Mouse (Mus musculus): ENCODE data around the gene Hes5.

Hes5 gene

GRCm38 (mm10) chr4:154963901-154964580 is 3.3 kb downstream of the Hes5 start, which contains the start of gene Pank4:
TSS of gene Pank4 (plus strand) at chr4:154964123.
- peak; percentile 84 for ATAC-seq (ENCODE audit: insufficient number of reproducible peaks, low FRiP score, low TSS enrichment)

GRCm38 (mm10) chr4:154964581-154965235 is 4.0 kb downstream of the Hes5 start:
- ATAC-seq (ENCODE audit: insufficient number of reproducible peaks, low FRiP score, low TSS enrichment): no peak; the same call in 1 of the 2 replicates

- no peak for ATAC-seq (ENCODE audit: insufficient number of reproducible peaks, low FRiP score, low TSS enrichment)
Observed at GRCm38 (mm10) chr4:154965856-154966255, 5.1 kb downstream of the Hes5 start.

DNA sequence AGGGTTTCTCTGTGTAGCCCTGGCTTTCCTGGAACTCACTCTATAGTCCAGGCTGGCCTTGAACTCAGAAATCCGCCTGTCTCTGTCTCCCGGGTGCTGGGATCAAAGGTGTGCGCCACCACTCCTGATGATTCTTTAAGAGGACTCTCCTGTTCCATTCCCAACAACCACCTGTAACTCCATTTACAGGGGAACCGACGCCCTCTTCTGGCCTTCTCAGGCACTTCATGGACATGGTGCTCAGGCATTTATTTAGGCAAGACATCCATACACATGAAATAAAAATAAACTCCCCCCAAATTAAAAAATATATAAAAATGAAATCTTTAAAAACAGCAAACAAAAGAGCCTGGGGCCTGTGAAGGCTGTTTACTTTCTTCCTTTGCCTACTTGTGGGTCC is 6.5 kb downstream of the Hes5 start:
- ATAC-seq (ENCODE audit: insufficient number of reproducible peaks, low FRiP score, low TSS enrichment): no peak

DNA sequence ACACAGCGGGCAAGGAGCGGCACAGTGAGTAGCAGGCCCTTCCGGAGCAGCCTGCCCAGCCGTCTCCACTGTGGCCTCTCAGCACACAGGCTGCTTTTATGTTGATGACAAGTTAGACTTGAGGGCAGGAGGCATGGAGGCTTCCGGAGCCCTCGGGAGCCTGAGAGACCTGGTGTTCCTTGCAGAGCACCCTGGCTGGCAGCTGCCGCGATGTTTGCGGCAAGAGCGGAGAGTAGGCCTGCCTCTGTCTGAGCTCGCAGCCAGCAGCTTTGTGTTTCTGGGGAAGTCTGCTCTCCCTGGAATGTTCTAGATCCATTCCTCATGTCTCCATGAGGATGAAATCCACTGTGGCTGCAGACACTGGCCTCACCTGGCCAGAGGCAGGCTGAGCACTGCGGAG is 11.8 kb downstream of the Hes5 start:
- ATAC-seq (ENCODE audit: insufficient number of reproducible peaks, low FRiP score, low TSS enrichment): no peak

DNA sequence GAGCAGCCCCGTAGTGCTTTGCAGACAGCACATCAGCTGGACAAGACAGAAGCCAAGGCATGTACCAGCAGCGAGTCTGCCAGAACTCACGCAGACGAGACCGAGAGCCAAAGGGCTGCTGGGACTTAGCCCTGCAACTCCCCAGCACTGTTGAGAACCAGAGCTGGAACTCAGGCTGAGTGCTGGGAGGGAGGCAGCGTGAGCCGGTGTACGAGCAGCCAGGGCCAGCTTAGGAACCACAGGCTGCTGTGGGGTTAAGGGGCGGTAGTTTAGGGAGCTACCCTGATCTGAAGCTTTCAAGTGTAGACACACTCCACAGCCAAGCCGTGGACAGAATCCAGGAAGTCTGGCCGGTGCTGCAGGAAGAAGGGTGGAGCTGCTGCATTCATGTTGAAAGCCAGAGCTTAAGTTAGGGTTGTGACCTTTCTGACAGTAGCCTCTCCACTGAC is 13.5 kb downstream of the Hes5 start:
- ATAC-seq (ENCODE audit: insufficient number of reproducible peaks, low FRiP score, low TSS enrichment): no peak

DNA sequence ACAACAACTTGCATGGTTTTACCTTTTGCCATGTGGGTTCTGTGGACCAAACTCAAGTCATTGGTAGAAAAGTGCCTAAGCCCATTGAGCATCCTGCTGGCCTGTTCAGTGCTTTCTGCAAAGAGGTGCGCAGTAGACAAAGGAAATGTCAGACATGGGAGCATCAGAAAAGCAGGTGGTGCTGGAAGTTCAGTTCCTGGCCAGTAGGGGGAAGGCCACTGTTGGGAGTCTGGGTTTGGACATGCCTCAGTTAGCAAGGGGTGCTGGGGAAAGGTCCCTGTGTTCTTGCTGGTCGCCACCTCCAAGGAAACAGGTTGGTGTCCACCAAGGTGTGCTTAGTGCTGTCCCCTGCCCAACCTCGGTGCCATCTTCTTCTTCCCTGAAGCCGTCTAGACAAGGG is 19.4 kb downstream of the Hes5 start:
- ATAC-seq (ENCODE audit: insufficient number of reproducible peaks, low FRiP score, low TSS enrichment): no peak

- no peak for ATAC-seq (ENCODE audit: insufficient number of reproducible peaks, low FRiP score, low TSS enrichment)
Observed at GRCm38 (mm10) chr4:154981076-154981475, 20.4 kb downstream of the Hes5 start.

DNA sequence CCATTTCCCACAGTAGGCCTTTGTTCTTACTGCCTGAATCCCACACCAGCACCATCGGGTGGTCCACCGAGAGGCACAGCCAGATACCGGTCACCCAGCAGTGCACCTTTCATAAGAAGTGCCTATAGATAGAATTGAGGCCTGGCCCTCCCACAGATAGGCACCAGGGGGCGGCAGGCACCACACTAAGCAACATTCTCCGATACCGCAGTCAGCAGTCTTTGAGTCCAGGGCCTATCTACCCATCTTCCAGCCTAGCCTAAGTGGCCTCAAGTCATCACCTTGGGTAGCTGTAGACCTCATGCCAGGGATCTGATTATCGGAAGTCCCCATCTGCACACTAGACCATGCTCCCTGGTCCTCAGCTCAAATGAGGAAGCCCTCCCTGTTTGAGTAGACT is 20.8 kb downstream of the Hes5 start:
- ATAC-seq (ENCODE audit: insufficient number of reproducible peaks, low FRiP score, low TSS enrichment): no peak

DNA sequence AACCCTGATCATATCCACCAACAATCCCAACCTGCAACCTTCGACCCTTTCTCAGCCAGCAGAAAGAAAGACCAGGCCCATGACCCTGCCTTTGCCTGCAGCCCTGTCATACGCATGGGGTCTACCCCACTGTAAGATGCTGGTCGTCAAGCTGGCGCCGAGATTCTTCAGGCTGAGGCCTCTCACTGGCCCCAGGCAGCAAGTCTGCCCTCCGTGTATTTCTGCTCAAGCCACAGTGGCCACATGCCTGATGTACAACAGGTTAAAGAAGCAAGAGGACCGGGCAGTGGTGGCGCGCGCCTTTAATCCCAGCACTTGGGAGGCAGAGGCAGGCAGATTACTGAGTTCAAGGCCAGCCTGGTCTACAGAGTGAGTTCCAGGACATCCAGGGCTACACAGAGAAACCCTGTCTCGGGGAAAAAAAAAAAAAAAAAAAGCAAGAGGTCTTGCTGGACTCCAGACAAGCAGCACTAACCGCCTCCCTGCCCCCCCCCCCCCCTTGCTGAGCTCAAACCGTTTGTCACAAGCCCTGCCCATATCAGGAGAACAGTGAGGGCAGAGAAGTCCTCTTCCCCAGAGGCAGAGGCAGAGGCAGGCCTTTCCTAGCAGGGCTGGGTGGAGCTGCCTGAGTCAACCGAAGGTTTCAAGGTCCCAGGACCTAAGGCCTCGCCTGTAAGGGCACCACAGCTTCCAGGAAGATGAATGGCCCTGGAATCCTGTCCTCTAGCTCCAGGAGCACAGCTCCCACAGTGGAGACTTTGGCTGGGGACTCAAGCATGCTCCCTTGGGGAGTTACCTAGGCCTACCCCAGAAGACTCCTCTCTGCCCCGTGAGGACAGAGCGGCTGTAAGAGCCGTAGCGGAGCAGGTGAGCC is 21.8 kb downstream of the Hes5 start:
- ATAC-seq (ENCODE audit: insufficient number of reproducible peaks, low FRiP score, low TSS enrichment): no peak

DNA sequence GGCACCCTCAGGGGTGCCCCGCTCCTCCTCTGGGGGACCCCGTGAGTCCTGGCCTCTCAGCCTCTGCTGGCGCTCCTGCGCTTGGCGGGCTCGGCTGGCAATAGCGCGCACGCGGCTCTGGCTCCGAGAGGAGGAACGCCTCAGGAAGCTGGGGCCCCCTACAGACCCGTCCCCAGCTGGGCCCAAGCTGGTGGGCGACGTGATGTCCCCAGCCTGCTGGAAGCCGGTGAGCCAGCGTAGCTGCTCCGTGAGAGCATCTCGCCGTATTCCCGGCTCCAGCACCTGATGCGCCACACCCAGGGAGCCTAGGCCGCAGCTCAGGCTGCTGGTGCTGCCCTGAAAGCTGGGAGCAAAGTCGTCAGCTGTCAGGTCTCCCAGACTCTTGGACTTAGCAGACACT is 23.0 kb downstream of the Hes5 start:
- no peak for ATAC-seq (ENCODE audit: insufficient number of reproducible peaks, low FRiP score, low TSS enrichment)

GRCm38 (mm10) chr4:154985151-154985777 is 24.5 kb downstream of the Hes5 start:
- ATAC-seq (ENCODE audit: insufficient number of reproducible peaks, low FRiP score, low TSS enrichment): no peak

DNA sequence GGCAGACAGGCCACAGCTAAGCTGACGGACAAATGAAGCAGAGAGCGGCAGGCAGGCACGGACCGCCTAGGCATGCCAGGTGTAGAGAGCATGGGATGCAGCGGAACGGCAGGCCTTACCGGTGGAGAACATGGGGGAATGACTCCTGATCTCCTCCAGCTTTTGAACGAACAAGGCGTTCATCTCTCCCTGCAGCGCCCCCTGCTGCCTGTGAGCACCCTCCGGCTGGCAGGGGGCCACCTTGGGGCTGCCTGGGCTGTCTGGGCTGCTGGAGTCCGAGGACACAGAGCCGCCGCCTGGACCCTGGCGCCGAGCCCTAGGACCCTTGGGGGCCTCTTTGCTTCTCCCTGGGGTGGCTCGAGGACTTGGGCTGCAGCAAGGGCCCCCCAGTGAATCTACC is 25.4 kb downstream of the Hes5 start:
- no peak for ATAC-seq (ENCODE audit: insufficient number of reproducible peaks, low FRiP score, low TSS enrichment)

DNA sequence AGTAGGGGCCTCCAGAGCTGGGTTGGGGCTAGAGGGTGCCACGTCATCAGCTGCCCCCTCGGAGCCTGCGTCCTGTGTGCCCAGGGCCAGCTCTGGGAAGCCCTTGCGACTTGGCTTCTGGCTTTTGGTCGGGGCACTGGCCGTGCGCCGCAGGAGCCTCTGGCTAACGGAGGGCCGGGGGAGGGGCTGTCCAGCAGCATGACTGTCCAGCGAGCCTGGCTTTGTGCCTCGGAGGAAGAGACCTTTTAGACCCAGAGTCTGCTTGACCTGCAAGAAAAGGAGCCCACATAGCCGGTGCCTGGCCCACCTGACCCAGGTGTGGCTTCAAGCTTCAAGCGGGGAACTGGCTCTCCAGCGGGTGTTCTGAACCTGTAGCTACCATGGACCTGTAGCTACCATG is 26.0 kb downstream of the Hes5 start:
- no peak for ATAC-seq (ENCODE audit: insufficient number of reproducible peaks, low FRiP score, low TSS enrichment)

- ATAC-seq (ENCODE audit: insufficient number of reproducible peaks, low FRiP score, low TSS enrichment): no peak
Observed at GRCm38 (mm10) chr4:154994876-154995275, 34.2 kb downstream of the Hes5 start.

DNA sequence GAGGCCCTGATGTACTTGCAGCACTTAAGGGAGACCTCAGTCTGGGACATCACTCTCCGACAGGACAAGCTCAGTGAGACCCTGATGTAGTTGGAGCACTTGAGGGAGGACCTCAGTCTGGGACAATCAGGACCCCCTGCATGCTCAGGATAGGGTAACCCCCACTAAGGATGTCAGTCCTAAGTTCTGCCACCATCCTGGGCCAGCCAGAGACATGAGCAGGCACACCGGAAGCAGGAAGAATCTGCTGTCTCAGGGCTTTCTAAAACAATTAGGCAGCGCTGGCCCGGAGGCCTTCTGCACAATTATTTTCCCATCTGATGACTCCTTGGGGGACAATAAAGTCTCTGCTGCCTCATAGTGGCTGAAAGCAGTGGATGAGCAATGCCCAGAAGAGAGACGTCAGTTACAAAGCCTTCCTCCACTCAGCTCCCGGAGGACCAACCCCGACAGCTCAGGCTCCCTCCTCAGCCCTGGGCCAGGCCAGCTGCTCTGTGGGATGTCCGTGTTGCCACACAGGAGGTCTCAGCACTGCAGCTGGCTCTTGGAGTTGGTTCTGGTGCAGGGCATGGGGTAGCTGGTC is 35.9 kb downstream of the Hes5 start:
- no peak for ATAC-seq (ENCODE audit: insufficient number of reproducible peaks, low FRiP score, low TSS enrichment)

GRCm38 (mm10) chr4:154999379-154999778 is 38.7 kb downstream of the Hes5 start:
- ATAC-seq (ENCODE audit: insufficient number of reproducible peaks, low FRiP score, low TSS enrichment): no peak

GRCm38 (mm10) chr4:155005278-155005677 is 44.6 kb downstream of the Hes5 start:
- no peak for ATAC-seq (ENCODE audit: insufficient number of reproducible peaks, low FRiP score, low TSS enrichment)

DNA sequence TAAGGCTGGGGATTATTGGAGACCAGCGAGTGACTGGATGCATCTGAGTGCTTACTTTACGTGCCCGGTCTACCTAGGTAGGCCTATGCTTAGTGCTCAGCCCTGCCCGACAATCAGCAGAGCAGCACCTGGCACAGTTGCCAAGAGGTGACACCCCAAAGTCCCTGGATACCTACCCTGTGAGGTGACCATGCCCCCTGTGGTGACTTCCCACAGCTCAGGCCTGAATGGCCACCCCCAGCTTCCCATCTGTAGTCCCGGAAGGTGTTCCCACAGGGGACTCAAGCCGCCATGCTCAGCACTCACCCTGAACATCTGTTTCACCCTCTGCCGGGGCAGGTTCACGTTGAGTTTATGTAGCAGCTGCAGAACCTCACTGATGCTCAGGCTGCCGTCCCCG is 45.6 kb downstream of the Hes5 start:
- no peak for ATAC-seq (ENCODE audit: insufficient number of reproducible peaks, low FRiP score, low TSS enrichment)

DNA sequence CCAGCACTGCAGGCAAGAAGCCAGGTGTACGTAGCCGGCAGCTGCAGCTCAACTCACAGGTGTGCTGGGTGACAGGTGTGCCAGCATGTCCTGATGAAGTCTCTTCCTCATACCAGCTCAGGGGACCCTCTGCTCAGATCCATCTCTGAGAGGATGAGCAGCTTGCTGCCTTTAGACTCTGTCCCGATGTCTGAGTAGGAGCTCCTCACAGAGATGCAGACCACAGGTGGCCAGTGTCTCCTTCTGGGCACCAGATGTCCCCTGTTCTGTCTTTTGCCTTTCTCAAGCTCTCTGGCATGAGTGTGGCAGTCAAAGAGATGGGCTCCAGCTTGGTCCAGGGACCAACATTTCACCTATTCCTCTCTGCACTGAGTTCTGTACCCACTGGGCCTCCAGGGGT is 46.9 kb downstream of the Hes5 start:
- ATAC-seq (ENCODE audit: insufficient number of reproducible peaks, low FRiP score, low TSS enrichment): no peak
